Mouse (Mus musculus): ENCODE results near the gene Atp2a3. TPM values are rescaled to one million over a fixed set of nuclear protein-coding genes. Genes with fewer than 3 reads are reported as not detected.

Gene Atp2a3
- polyA plus RNA-seq, 1 experiment from 2014 or later, result 1.7 TPM

DNA sequence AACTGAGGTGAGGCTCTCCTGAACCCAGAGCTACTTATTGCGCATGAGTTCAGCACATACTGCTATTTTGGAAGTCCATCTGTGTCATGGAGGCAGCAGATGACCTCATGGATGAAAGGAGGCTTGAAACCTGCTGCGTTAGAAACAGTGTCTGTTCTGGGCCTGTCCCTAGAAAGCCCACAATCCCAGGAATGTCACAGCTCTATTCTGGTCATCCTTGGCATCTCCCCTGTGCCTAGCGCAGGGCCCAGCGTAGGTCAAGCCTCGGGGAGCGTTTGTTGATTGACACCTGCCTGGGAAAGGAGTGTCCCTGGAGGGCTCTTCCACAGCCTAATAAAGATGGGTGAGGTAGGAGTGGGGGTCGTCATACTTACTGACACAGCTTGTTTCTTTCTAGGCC is 75.1 kb downstream of the Atp2a3 start:
- Histone ChIP-seq H3K9ac (ENCODE audit: low read depth, low read length) (no peak overlapping the region), H3K27ac (ENCODE audit: low read length) (no peak overlapping the region), H3K4me3 (ENCODE audit: low read depth, low read length) (no peak overlapping the region), H3K9me3 (replicated peaks; ENCODE audit: control insufficient read depth, low read length, poor library complexity, severe bottlenecking) (no peaks in the 10 kb centered on the region), H3K36me3 (ENCODE audit: control insufficient read depth, insufficient read depth, low read length) (peaks cover 27% of the 10 kb centered on the region), H3K27me3 (ENCODE audit: control insufficient read depth, insufficient read depth, low read depth, low read length) (no peaks in the 10 kb centered on the region), H3K4me2 (ENCODE audit: low read length) (no peak overlapping the region), H3K4me1 (ENCODE audit: control insufficient read depth, insufficient read depth, low read length) (peaks cover 6% of the 10 kb centered on the region; the same call in 1 of the 2 replicates)
- ATAC-seq, result no peak
- 84% methylated on average over 7 of the region's 7 CpGs for WGBS

DNA sequence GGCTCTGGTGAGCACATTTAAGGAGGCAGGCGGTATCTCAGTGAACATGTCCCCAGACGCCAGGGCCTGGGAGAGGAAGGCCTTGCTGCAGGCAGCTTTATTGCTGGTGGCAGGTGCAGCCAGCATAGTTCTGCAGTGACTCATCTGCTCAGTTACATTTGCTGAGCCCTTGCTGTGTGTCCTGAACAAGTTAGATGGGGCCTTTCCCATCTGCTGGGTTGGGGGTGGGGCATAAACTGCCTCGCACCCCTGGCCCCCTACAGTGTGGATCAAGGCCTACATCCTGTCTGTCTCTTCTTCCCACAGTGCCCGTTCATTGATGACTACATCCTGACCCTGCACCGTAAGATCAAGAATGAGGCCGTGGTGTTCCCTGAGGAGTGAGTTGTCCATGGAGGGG is 75.9 kb downstream of the Atp2a3 start:
- no peak overlapping the region for H3K9ac ChIP-seq (ENCODE audit: low read depth, low read length)
- peaks cover 27% of the 10 kb centered on the region for H3K36me3 ChIP-seq (ENCODE audit: control insufficient read depth, insufficient read depth, low read length)
- H3K4me3 ChIP-seq (ENCODE audit: low read depth, low read length), result no peak overlapping the region
- ATAC-seq, result no peak
- no peaks in the 10 kb centered on the region for H3K4me1 ChIP-seq (ENCODE audit: control insufficient read depth, insufficient read depth, low read length)
- 70% methylated on average over 6 of the region's 6 CpGs for WGBS
- H3K27ac ChIP-seq (ENCODE audit: low read length), result no peak overlapping the region
- no peak overlapping the region for H3K4me2 ChIP-seq (ENCODE audit: low read length)
- no peaks in the 10 kb centered on the region for H3K27me3 ChIP-seq (ENCODE audit: control insufficient read depth, insufficient read depth, low read depth, low read length)
- no peaks in the 10 kb centered on the region for H3K9me3 ChIP-seq (replicated peaks; ENCODE audit: control insufficient read depth, low read length, poor library complexity, severe bottlenecking)

DNA sequence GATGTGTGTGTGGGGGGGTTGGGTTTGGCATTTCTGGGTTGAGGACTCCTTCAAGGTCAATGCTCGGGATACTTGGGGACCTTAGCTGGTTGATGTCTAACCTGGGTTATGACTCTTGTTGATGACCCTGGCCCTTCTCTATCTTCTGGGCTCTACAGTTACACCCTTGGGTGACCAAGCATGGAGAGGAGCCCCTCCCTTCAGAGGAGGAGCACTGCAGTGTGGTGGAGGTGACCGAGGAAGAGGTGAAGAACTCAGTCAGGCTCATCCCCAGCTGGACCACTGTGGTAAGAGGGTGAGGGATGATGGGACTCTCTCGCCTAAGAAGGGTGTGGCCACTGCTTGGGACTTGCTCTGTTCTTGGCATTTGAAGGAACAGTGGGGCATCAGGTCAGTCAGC is 76.7 kb downstream of the Atp2a3 start:
- Histone ChIP-seq H3K4me3 (ENCODE audit: low read depth, low read length) (no peak overlapping the region), H3K27me3 (ENCODE audit: control insufficient read depth, insufficient read depth, low read depth, low read length) (no peaks in the 10 kb centered on the region), H3K4me1 (ENCODE audit: control insufficient read depth, insufficient read depth, low read length) (no peaks in the 10 kb centered on the region), H3K36me3 (ENCODE audit: control insufficient read depth, insufficient read depth, low read length) (peaks cover 27% of the 10 kb centered on the region), H3K4me2 (ENCODE audit: low read length) (no peak overlapping the region), H3K9ac (ENCODE audit: low read depth, low read length) (no peak overlapping the region), H3K9me3 (replicated peaks; ENCODE audit: control insufficient read depth, low read length, poor library complexity, severe bottlenecking) (no peaks in the 10 kb centered on the region), H3K27ac (ENCODE audit: low read length) (no peak overlapping the region)
- ATAC-seq, result no peak
- 84% methylated on average over 3 of the region's 3 CpGs for WGBS

DNA sequence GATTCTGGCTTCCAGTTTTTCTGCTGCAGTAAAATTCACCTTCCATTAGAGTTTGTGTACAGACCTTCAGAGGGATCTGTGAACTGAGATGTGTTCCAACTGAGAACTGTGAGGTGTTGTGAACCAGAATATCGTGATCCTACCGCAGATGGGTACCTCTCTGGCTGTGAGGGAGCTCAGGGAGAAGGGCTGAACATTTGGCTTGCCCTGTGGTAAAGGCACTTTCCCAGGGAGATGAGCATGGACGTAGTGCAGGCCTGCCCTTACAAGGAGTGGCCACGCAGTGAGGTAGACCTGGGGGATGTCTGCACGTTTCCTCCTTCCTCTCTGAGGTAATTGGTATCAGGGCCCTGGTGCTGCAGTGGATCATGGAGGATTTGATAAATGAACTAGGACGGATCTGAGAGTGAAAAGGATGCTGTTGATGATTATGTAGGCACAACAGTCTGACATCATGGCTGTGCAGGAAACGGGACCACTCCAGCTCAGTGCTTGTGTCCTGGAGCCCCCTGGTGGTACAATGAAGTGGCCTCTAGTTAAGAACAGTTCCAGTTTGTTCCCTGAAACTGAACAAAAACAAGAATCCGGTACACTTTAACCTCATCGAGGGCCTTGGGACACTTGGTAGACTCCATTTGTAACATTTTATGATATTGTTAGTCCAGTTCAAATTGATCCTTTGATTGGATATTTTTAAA is 78.3 kb downstream of the Atp2a3 start:
- H3K36me3 ChIP-seq (ENCODE audit: control insufficient read depth, insufficient read depth, low read length), result peaks cover 19% of the 10 kb centered on the region
- H3K27ac ChIP-seq (ENCODE audit: low read length), result no peak overlapping the region
- no peaks in the 10 kb centered on the region for H3K4me1 ChIP-seq (ENCODE audit: control insufficient read depth, insufficient read depth, low read length)
- no peak for ATAC-seq
- no peak overlapping the region for H3K4me3 ChIP-seq (ENCODE audit: low read depth, low read length)
- WGBS, result 57% methylated on average over 9 of the region's 9 CpGs
- H3K27me3 ChIP-seq (ENCODE audit: control insufficient read depth, insufficient read depth, low read depth, low read length), result no peaks in the 10 kb centered on the region
- H3K9me3 ChIP-seq (replicated peaks; ENCODE audit: control insufficient read depth, low read length, poor library complexity, severe bottlenecking), result no peaks in the 10 kb centered on the region
- no peak overlapping the region for H3K4me2 ChIP-seq (ENCODE audit: low read length)
- H3K9ac ChIP-seq (ENCODE audit: low read depth, low read length), result no peak overlapping the region

Small RNA genes within 50 kb of the gene (microRNA-seq; reads per million reads assigned to microRNA genes)
- gene Gm44467, result not detected

Other genes with a start within 250 kb of the Atp2a3 start
- gene Cyb5d2, start 165.0 kb upstream of the Atp2a3 start, polyA plus RNA-seq (2015; fragmentation: Nextera tagmentation; extraction: Ambion mirVana), result 8.0 and 9.2 TPM in 2 replicates
- 13.3 and 14.1 TPM in 2 replicates for gene Zzef1, start 164.9 kb upstream of the Atp2a3 start, polyA plus RNA-seq (2015; fragmentation: Nextera tagmentation; extraction: Ambion mirVana)
- 0.30 and 0.48 TPM in 2 replicates for gene P2rx1, start 37.9 kb downstream of the Atp2a3 start, polyA plus RNA-seq (2015; fragmentation: Nextera tagmentation; extraction: Ambion mirVana)
- gene Camkk1, start 57.8 kb downstream of the Atp2a3 start, polyA plus RNA-seq (2015; fragmentation: Nextera tagmentation; extraction: Ambion mirVana), result 31.9 and 33.6 TPM in 2 replicates
- 9.8 and 12.1 TPM in 2 replicates for gene Ncbp3, start 86.6 kb downstream of the Atp2a3 start, polyA plus RNA-seq (2015; fragmentation: Nextera tagmentation; extraction: Ambion mirVana)
- gene Itgae, start 129.4 kb downstream of the Atp2a3 start, polyA plus RNA-seq (2015; fragmentation: Nextera tagmentation; extraction: Ambion mirVana), result 0.24 and 0.25 TPM in 2 replicates
- gene Haspin, start 177.1 kb downstream of the Atp2a3 start, polyA plus RNA-seq (2015; fragmentation: Nextera tagmentation; extraction: Ambion mirVana), result 1.6 and 2.1 TPM in 2 replicates
- gene P2rx5, start 199.3 kb downstream of the Atp2a3 start, polyA plus RNA-seq (2015; fragmentation: Nextera tagmentation; extraction: Ambion mirVana), result 0.29 and 0.42 TPM in 2 replicates
- 127 and 133 TPM in 2 replicates for gene Emc6, start 215.9 kb downstream of the Atp2a3 start, polyA plus RNA-seq (2015; fragmentation: Nextera tagmentation; extraction: Ambion mirVana)
- 132 and 145 TPM in 2 replicates for gene Tax1bp3, start 215.9 kb downstream of the Atp2a3 start, polyA plus RNA-seq (2015; fragmentation: Nextera tagmentation; extraction: Ambion mirVana)
- 18.6 and 20.1 TPM in 2 replicates for gene Ctns, start 237.9 kb downstream of the Atp2a3 start, polyA plus RNA-seq (2015; fragmentation: Nextera tagmentation; extraction: Ambion mirVana)
- gene Shpk, start 238.3 kb downstream of the Atp2a3 start, polyA plus RNA-seq (2015; fragmentation: Nextera tagmentation; extraction: Ambion mirVana), result 2.1 and 2.4 TPM in 2 replicates